Mouse (Mus musculus) hindbrain, embryonic 13.5 days (tissue): ENCODE measurements around the gene A830018L16Rik. TPM values are rescaled to one million over a fixed set of nuclear protein-coding genes. Genes with fewer than 3 reads are reported as not detected.
A peak's percentile ranks its signal among the peaks of the same experiment; 100 is the strongest.

Source experiments
- ATAC-seq: fragments of 200-750 bp; cut with Nextera tagmentation; 2 replicates; pipeline ENCODE4 v1.8.0; 2017; ENCODE audit warnings: moderate TSS enrichment; ENCODE audit not compliant: low FRiP score
- H3K27ac ChIP-seq: fragments of 300-500 bp; sonication (generic); 2 replicates; pipeline ENCODE4 v1.5.1; 2015; ENCODE audit warnings: inconsistent platforms, mild to moderate bottlenecking, moderate library complexity
- H3K27me3 ChIP-seq: fragments of 300-500 bp; sonication (generic); 2 replicates; pipeline ENCODE4 v1.6.1; 2015; ENCODE audit warnings: mild to moderate bottlenecking, inconsistent platforms
- H3K36me3 ChIP-seq: fragments of 300-500 bp; sonication (generic); 2 replicates; pipeline ENCODE4 v1.6.1; 2015; ENCODE audit warnings: mild to moderate bottlenecking, inconsistent platforms
- H3K4me1 ChIP-seq: fragments of 300-500 bp; sonication (generic); replicated peaks from 2 replicates; pipeline ENCODE4 v1.6.1; 2015; ENCODE audit warnings: inconsistent platforms
- H3K4me2 ChIP-seq: fragments of 300-500 bp; sonication (generic); 2 replicates; pipeline ENCODE4 v1.6.1; 2015; ENCODE audit warnings: inconsistent platforms, mild to moderate bottlenecking, moderate library complexity
- H3K4me3 ChIP-seq: fragments of 300-500 bp; sonication (generic); 2 replicates; pipeline ENCODE4 v1.5.1; 2015; ENCODE audit warnings: mild to moderate bottlenecking, inconsistent platforms
- H3K9ac ChIP-seq: fragments of 300-500 bp; sonication (generic); 2 replicates; pipeline ENCODE4 v1.6.1; 2015; ENCODE audit warnings: mild to moderate bottlenecking, inconsistent platforms
- H3K9me3 ChIP-seq: fragments of 300-500 bp; sonication (generic); 2 replicates; pipeline ENCODE4 v1.6.1; 2016; ENCODE audit warnings: inconsistent platforms
- WGBS: fragments of 180-500 bp; shearing (Covaris S2); methylation state at CpG from one replicate; pipeline ENCODE4 v1.1.7; 2015; 5-methylcytosine and 5-hydroxymethylcytosine counted together
- polyA plus RNA-seq: library from polyadenylated mRNA; unstranded; fragments of >200 nt; fragmentation: Nextera tagmentation; extraction: Ambion mirVana; gene quantifications from 2 replicates; pipeline ENCODE4 v1.2.1, GENCODE M21; 2015

The A830018L16Rik gene
- 4.4 and 5.7 TPM in 2 replicates for polyA plus RNA-seq

- ATAC-seq = peak; percentile 99
- peak within 1 kb of the TSS; percentile 60 for H3K27ac ChIP-seq
- under 1% methylated on average over 50 of the region's 50 CpGs for WGBS
Measured at GRCm38 (mm10) chr1:11413894-11414556, at the start of gene A830018L16Rik. Gene A830018L16Rik, plus strand, starts transcription at chr1:11414105.

DNA sequence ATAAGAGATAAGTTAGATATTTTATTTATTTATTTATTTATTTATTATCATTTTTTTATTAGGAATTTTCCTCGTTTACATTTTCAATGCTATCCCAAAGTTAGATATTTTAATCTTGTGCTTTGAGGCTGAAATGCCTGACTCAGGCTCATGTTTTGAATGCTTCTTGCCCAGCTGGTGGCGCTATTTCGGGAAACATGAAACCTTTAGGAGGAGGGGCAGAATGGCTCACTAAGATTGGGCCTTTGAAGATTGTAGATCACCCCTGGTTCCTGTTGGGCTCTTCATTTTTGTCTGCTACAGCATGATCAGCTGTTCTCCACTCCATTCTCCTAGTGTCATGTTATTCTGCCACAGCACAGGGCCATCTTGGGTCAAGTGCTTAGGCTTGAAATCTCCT lies 28.1 kb upstream of the A830018L16Rik start:
- Histone ChIP-seq H3K27ac (no peak overlapping the region), H3K4me1 (no peaks in the 10 kb centered on the region), H3K27me3 (no peaks in the 10 kb centered on the region), H3K36me3 (no peaks in the 10 kb centered on the region), H3K4me2 (no peak overlapping the region), H3K4me3 (no peak overlapping the region), H3K9me3 (no peaks in the 10 kb centered on the region), H3K9ac (no peak overlapping the region)
- WGBS = 65% methylated on average over 3 of the region's 3 CpGs
- ATAC-seq = no peak

More at GRCm38 (mm10) chr1:11413894-11414556, at the start of gene A830018L16Rik:
- H3K9me3 ChIP-seq = no peaks in the 10 kb centered on the region
- peak within 1 kb of the TSS; percentile 58 for H3K4me3 ChIP-seq
- peaks cover 20% of the 10 kb centered on the region for H3K27me3 ChIP-seq
- H3K36me3 ChIP-seq = no peaks in the 10 kb centered on the region
- peak within 1 kb of the TSS; percentile 79 for H3K4me2 ChIP-seq
- peak within 1 kb of the TSS; percentile 75 for H3K9ac ChIP-seq
- peaks cover 7% of the 10 kb centered on the region for H3K4me1 ChIP-seq

GRCm38 (mm10) chr1:11395408-11395807 lies 18.5 kb upstream of the A830018L16Rik start:
- H3K36me3 ChIP-seq = no peaks in the 10 kb centered on the region
- H3K4me1 ChIP-seq = no peaks in the 10 kb centered on the region
- H3K27ac ChIP-seq = no peak overlapping the region
- ATAC-seq = no peak
- 60% methylated on average over 4 of the region's 4 CpGs for WGBS
- H3K4me3 ChIP-seq = no peak overlapping the region
- no peaks in the 10 kb centered on the region for H3K27me3 ChIP-seq
- H3K4me2 ChIP-seq = no peak overlapping the region
- H3K9me3 ChIP-seq = no peaks in the 10 kb centered on the region
- H3K9ac ChIP-seq = no peak overlapping the region

- no peaks in the 10 kb centered on the region for H3K36me3 ChIP-seq
- 90% methylated on average over 2 of the region's 2 CpGs for WGBS
- H3K9ac ChIP-seq = no peak overlapping the region
- H3K27ac ChIP-seq = no peak overlapping the region
- no peak overlapping the region for H3K4me2 ChIP-seq
- H3K4me1 ChIP-seq = no peaks in the 10 kb centered on the region
- no peaks in the 10 kb centered on the region for H3K27me3 ChIP-seq
- ATAC-seq = no peak
- H3K4me3 ChIP-seq = no peak overlapping the region
- H3K9me3 ChIP-seq = no peaks in the 10 kb centered on the region
Measured at GRCm38 (mm10) chr1:11395996-11396736, 17.7 kb upstream of the A830018L16Rik start.

- no peaks in the 10 kb centered on the region for H3K27me3 ChIP-seq
- no peaks in the 10 kb centered on the region for H3K4me1 ChIP-seq
- H3K4me3 ChIP-seq = no peak overlapping the region
- no peaks in the 10 kb centered on the region for H3K36me3 ChIP-seq
- H3K27ac ChIP-seq = no peak overlapping the region
- H3K9ac ChIP-seq = no peak overlapping the region
- no peak for ATAC-seq
- H3K9me3 ChIP-seq = no peaks in the 10 kb centered on the region
- 30% methylated on average over 2 of the region's 2 CpGs for WGBS
- H3K4me2 ChIP-seq = no peak overlapping the region
Measured at GRCm38 (mm10) chr1:11401159-11401558, 12.7 kb upstream of the A830018L16Rik start.

GRCm38 (mm10) chr1:11405527-11405926 lies 8.4 kb upstream of the A830018L16Rik start:
- Histone ChIP-seq H3K9ac (no peak overlapping the region), H3K27ac (no peak overlapping the region), H3K9me3 (no peaks in the 10 kb centered on the region), H3K36me3 (no peaks in the 10 kb centered on the region), H3K27me3 (no peaks in the 10 kb centered on the region), H3K4me2 (no peak overlapping the region), H3K4me3 (no peak overlapping the region), H3K4me1 (no peaks in the 10 kb centered on the region)
- no peak for ATAC-seq

DNA sequence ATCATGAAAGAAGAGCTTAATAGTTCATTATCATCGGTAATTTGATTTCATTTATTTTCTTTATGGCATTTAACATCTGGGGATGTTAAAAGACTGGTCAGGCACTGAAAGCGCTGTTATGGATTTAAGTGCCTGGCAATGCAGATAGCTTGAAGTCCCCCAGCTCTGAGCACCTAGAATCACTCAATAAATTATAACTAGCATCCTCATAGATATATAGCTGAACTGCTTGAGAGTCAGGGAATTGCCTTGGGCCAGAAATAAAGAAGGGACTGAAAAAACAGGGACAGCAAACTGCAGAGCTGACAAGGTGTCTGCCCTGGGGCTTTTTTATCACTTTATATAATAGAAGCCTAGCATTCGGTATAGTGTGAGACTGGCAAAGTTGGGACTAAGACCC lies 7.9 kb upstream of the A830018L16Rik start:
- no peaks in the 10 kb centered on the region for H3K4me1 ChIP-seq
- H3K27me3 ChIP-seq = no peaks in the 10 kb centered on the region
- 85% methylated on average over 3 of the region's 3 CpGs for WGBS
- ATAC-seq = no peak
- H3K4me3 ChIP-seq = no peak overlapping the region
- H3K36me3 ChIP-seq = no peaks in the 10 kb centered on the region
- no peaks in the 10 kb centered on the region for H3K9me3 ChIP-seq
- no peak overlapping the region for H3K4me2 ChIP-seq
- no peak overlapping the region for H3K27ac ChIP-seq
- H3K9ac ChIP-seq = no peak overlapping the region

DNA sequence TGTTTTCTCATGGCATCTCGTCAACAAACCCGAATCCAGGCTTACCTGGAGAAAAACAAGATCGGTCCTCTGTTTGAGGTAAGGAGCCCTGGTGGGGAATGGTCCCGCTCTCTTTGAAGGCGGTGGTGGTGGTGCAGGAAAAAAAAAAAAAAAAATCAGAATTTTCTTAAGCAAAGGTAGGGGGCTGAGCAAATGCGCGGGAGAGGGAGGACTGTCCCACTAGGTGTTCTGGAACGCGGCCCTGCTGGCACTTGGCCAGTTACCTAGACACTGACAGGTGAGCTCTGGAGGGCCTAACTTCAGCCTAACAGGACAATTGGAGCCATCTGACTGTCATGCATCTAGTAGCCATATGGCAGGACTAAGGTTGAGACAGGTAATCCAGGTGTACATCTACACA lies 655 bp downstream of the A830018L16Rik start:
- Histone ChIP-seq H3K9me3 (no peaks in the 10 kb centered on the region), H3K27me3 (peaks cover 20% of the 10 kb centered on the region), H3K4me3 (peak overlapping the region; percentile 58), H3K4me2 (peak overlapping the region; percentile 79), H3K27ac (no peak overlapping the region), H3K9ac (peak overlapping the region; percentile 75), H3K4me1 (peaks cover 7% of the 10 kb centered on the region), H3K36me3 (no peaks in the 10 kb centered on the region)
- peak; percentile 47 for ATAC-seq
- WGBS = under 1% methylated on average over 9 of the region's 9 CpGs

GRCm38 (mm10) chr1:11427310-11427709 lies 13.4 kb downstream of the A830018L16Rik start:
- H3K4me1 ChIP-seq = no peaks in the 10 kb centered on the region
- no peaks in the 10 kb centered on the region for H3K27me3 ChIP-seq
- H3K36me3 ChIP-seq = no peaks in the 10 kb centered on the region
- H3K9me3 ChIP-seq = no peaks in the 10 kb centered on the region
- no peak overlapping the region for H3K4me3 ChIP-seq
- H3K27ac ChIP-seq = no peak overlapping the region
- ATAC-seq = no peak
- no peak overlapping the region for H3K9ac ChIP-seq
- 80% methylated on average over 1 of the region's 1 CpGs for WGBS
- no peak overlapping the region for H3K4me2 ChIP-seq

GRCm38 (mm10) chr1:11458353-11458752 lies 44.4 kb downstream of the A830018L16Rik start:
- no peak overlapping the region for H3K4me3 ChIP-seq
- WGBS = 83% methylated on average over 1 of the region's 1 CpGs
- no peak for ATAC-seq

DNA sequence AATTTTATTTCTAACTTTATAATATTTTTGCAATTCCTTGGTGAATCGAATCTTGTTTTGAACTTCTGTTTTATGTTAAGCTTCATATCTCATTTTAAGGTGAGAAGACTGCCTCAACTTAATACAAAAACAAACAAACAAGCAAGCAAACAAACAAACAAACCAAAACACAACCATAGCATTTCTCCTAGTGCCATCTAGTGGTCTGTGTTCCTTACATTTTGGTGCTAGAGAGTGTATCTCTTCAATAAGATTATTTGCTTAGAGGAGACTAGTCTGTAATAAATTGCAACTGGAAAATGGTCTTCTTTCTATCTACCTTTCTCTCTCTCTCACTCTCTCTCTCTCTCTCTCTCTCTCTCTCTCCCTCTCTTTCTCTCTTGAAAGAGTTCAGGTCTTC lies 52.4 kb downstream of the A830018L16Rik start:
- Histone ChIP-seq H3K9me3 (no peaks in the 10 kb centered on the region), H3K36me3 (no peaks in the 10 kb centered on the region), H3K4me1 (no peaks in the 10 kb centered on the region), H3K27me3 (no peaks in the 10 kb centered on the region), H3K4me3 (no peak overlapping the region), H3K27ac (no peak overlapping the region), H3K9ac (no peak overlapping the region), H3K4me2 (no peak overlapping the region)
- 76% methylated on average over 1 of the region's 1 CpGs for WGBS
- ATAC-seq = no peak

More at GRCm38 (mm10) chr1:11458353-11458752, 44.4 kb downstream of the A830018L16Rik start:
- Histone ChIP-seq H3K9ac (no peak overlapping the region), H3K9me3 (no peaks in the 10 kb centered on the region), H3K4me2 (no peak overlapping the region), H3K4me1 (no peaks in the 10 kb centered on the region), H3K27me3 (no peaks in the 10 kb centered on the region), H3K36me3 (no peaks in the 10 kb centered on the region), H3K27ac (no peak overlapping the region)

DNA sequence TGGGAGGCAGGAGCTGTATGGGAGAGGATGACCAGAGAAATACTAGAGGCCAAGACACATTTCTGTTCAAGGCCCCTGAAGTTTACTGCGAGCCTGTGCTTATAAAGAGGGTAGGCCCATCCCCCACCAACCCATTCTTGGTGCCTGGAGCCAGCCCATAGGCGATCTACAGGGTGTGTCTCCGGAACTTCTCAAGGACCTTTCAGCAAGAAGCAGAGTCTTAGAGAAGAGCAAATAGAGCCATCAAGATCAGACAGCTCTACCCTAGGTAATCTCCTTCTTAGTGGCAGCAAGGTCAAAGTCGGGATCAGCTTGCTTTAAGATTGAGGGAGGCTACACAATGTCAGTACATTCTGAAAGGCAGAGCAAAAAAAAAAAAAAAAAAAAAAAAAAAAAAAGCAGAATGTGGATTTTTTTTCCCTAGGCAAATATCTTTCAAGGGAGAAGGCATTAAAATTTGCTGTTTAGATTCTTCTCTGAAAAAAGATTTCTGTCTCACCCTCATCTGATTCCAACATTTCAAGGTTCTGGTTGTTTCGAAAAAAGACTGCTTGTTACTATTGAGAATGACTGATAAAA lies 53.2 kb downstream of the A830018L16Rik start:
- Histone ChIP-seq H3K27ac (no peak overlapping the region), H3K4me2 (no peak overlapping the region), H3K4me3 (no peak overlapping the region), H3K36me3 (no peaks in the 10 kb centered on the region), H3K9me3 (no peaks in the 10 kb centered on the region), H3K27me3 (no peaks in the 10 kb centered on the region), H3K4me1 (no peaks in the 10 kb centered on the region), H3K9ac (no peak overlapping the region)
- ATAC-seq = no peak
- WGBS = 62% methylated on average over 5 of the region's 5 CpGs
